Mouse (Mus musculus) E14TG2a.4 (cell line): ENCODE measurements around the gene Rab5b.

Experiments
- H3K27me3 ChIP-seq: 2 replicates; pipeline ENCODE4 v1.6.1; 2014; ENCODE audit warnings: low read length, control low read depth; ENCODE audit not compliant: insufficient read depth
- H3K36me3 ChIP-seq: 2 replicates; pipeline ENCODE4 v1.6.1; 2014; ENCODE audit warnings: low read length, control low read depth; ENCODE audit not compliant: insufficient read depth
- H3K4me1 ChIP-seq: replicated peaks from 2 replicates; pipeline ENCODE4 v1.6.1; 2014; ENCODE audit warnings: low read depth, low read length, control low read depth
- H3K4me3 ChIP-seq: replicated peaks from 2 replicates; pipeline ENCODE4 v1.5.1; 2014; ENCODE audit warnings: mild to moderate bottlenecking, low read length
- H3K9me3 ChIP-seq: 2 replicates; pipeline ENCODE4 v1.6.1; 2014; ENCODE audit warnings: low read length, control low read depth
- CTCF ChIP-seq: conservative IDR thresholded peaks from 2 replicates; pipeline ENCODE4 v1.5.1; 2014; ENCODE audit warnings: low read length

Rab5b gene

DNA sequence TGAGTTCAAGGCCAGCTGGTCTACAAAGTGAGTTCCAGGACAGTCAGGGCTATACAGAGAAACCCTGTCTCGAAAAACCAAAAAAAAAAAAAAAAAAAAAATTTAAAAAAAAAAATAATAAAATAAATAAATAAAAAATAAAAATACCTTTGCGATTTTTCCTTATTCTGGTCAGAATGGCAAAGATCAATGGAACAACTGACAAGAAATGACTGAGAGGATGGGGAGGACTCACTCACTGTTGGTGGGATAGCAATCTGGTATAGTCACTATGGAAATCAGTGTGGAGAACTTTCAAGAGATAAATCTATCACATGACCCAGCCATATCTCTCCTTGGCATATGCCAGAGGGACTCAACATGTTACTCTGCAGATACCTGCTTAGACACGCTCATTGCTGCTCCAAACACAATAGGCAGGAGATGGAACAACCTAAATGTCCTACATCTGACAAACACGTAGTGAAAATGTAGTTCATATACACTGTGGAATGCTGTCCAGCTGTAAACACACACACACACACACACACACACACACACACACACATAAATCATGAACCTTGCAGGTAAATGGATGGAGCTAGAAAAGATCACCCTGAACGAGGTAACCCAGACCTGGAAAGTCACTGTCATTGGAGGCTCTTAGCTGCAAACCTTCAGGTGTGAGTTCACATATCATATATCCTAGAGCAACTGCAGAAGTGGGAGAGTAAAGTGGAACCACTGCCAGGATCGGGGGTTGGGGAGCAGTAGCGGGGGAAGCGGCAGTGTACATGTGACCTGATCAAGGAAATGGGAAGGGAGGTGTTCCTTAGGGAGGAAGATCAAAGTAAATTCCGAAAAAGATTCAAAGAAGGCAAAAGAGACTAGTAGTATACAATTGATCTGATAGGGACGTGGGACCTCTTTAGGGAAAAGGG lies 68.4 kb downstream of the Rab5b start:
- H3K4me3 ChIP-seq, result no peak overlapping the region
- peaks cover 29% of the 10 kb centered on the region for H3K36me3 ChIP-seq
- H3K4me1 ChIP-seq, result peaks cover 53% of the 10 kb centered on the region
- no peaks in the 10 kb centered on the region for H3K9me3 ChIP-seq
- no peak for TF ChIP-seq CTCF
- H3K27me3 ChIP-seq, result peaks cover 3% of the 10 kb centered on the region; the same call in 1 of the 2 replicates
